Mouse (Mus musculus) cerebellum, postnatal 14 days (tissue): ENCODE data around the gene Eml2.
"Not testable (repeated sequence)": the region's sequence is repeated elsewhere in the genome, so short reads cannot be mapped to it uniquely, and the experiment has no call there.

Experiments
- DNase-seq, 2 experiments: peaks; one replicate each; pipeline ENCODE4 v3.0.0; 2021; ENCODE audit warnings: mixed read lengths in 2 of 2

The Eml2 gene

GRCm38 (mm10) chr7:19175708-19176515 lies at the start of gene Eml2:
Eml2 (plus strand) TSS chr7:19176421.
- peak; percentile 83 to 84 for DNase-seq

GRCm38 (mm10) chr7:19127744-19128143 lies 48.5 kb upstream of the Eml2 start:
- DNase-seq = no peak

- DNase-seq = no peak
These were observed 46.8 kb upstream of the Eml2 start for GRCm38 (mm10) chr7:19129396-19129795.

GRCm38 (mm10) chr7:19130657-19131056 lies 45.6 kb upstream of the Eml2 start:
- DNase-seq = peak in 1 of 2 experiments; percentile 55

- DNase-seq = peak; percentile 97 to 98
These were observed 44.8 kb upstream of the Eml2 start for GRCm38 (mm10) chr7:19131324-19131848.

GRCm38 (mm10) chr7:19136168-19136567 lies 40.1 kb upstream of the Eml2 start:
- peak in 1 of 2 experiments; percentile 33 for DNase-seq

- no peak for DNase-seq
These were observed 39.4 kb upstream of the Eml2 start for GRCm38 (mm10) chr7:19136673-19137334.

GRCm38 (mm10) chr7:19137380-19137779 lies 38.8 kb upstream of the Eml2 start:
- DNase-seq = peak; percentile 44 to 73

- no peak for DNase-seq
These were observed 29.4 kb upstream of the Eml2 start for GRCm38 (mm10) chr7:19146793-19147192.

GRCm38 (mm10) chr7:19147497-19148045 lies 28.6 kb upstream of the Eml2 start:
- no peak for DNase-seq

GRCm38 (mm10) chr7:19148180-19148874 lies 27.9 kb upstream of the Eml2 start:
- DNase-seq = peak in 1 of 2 experiments; percentile 31

GRCm38 (mm10) chr7:19148875-19149541 lies 27.2 kb upstream of the Eml2 start, which contains the start of gene Qpctl:
Qpctl (minus strand) TSS chr7:19149291.
- DNase-seq = peak; percentile 98

GRCm38 (mm10) chr7:19149626-19150025 lies 26.6 kb upstream of the Eml2 start, which contains the start of gene Snrpd2:
Snrpd2 (plus strand) TSS chr7:19149722.
- peak; percentile 99 to 100 for DNase-seq

GRCm38 (mm10) chr7:19151121-19151520 lies 25.1 kb upstream of the Eml2 start:
- not testable (repeated sequence) for DNase-seq

- DNase-seq = peak; percentile 56 to 71
These were observed 21.4 kb upstream of the Eml2 start for GRCm38 (mm10) chr7:19154796-19155195.

- DNase-seq = peak in 1 of 2 experiments; percentile 61
These were observed 20.3 kb upstream of the Eml2 start for GRCm38 (mm10) chr7:19155825-19156475.

- DNase-seq = peak; percentile 97 to 98
These were observed 18.9 kb upstream of the Eml2 start for GRCm38 (mm10) chr7:19157160-19157800.

GRCm38 (mm10) chr7:19158601-19159000 lies 17.6 kb upstream of the Eml2 start:
- DNase-seq = no peak

- DNase-seq = no peak
These were observed 16.8 kb upstream of the Eml2 start for GRCm38 (mm10) chr7:19159411-19159810.

GRCm38 (mm10) chr7:19160115-19160514 lies 16.1 kb upstream of the Eml2 start:
- DNase-seq = peak in 1 of 2 experiments; percentile 52

GRCm38 (mm10) chr7:19162928-19163327 lies 13.3 kb upstream of the Eml2 start:
- no peak for DNase-seq
